Mouse (Mus musculus): Measurements from ENCODE around the gene Ino80d.

The Ino80d gene

DNA sequence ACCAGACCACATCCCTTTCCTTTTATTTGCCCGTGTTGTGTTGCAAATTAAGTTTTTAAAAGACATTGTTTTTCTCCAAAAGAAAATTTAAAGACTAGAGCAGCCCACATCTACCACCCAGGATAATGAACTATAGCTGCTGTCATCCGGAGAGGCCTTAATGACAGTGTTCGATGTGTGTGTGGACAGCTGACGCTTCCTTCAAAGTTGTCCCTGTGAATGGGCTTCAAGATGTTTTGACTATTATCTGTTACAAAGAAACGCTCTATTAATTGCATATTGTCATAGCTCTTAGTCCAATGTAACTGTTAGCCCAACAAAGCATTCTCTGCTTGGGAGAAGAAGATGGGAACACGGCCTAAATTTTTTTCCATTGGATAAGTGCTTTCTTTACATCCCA lies 200.0 kb downstream of the Ino80d start:
- no peak for DNase-seq (ENCODE audit: low read depth)

DNA sequence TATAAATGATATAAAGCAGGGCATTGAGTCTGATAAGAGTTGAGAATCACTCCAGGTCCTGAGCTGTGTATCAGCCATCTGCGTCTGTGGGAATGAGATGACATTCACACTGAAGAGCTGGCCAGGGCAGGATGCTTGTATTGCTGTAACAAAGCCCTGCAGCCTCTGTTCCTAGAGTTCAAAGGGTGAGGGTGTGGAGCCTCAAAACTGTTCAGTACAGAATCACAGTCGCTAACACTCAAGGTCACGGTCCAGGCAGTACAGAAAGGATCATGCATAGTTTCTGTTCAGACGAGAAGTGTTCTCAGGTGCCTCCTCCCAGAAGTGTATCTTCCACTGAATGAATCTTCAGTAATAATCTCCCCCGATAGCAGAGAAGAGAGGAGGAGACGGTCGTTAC lies 203.0 kb downstream of the Ino80d start:
- DNase-seq (ENCODE audit: low read depth) = no peak

DNA sequence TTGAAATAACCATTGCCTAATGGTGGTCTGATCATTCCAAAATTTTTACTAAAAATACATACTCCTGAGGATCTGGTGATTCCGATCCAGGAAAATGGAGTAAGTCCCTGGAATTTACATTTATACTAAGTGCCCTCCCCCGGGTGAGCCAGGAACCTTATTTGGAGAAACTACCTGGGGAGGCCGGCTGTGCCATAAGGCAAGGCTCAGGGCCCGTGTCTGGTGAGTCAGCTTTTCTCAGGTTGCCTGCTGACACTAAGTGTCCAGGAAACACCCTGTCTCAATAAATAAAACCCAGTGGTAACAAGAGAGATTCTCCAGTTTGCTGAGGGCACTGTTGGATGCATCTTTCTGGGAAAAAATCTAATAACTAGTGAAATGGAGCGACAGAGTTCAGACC lies 205.3 kb downstream of the Ino80d start:
- DNase-seq (ENCODE audit: low read depth) = no peak

DNA sequence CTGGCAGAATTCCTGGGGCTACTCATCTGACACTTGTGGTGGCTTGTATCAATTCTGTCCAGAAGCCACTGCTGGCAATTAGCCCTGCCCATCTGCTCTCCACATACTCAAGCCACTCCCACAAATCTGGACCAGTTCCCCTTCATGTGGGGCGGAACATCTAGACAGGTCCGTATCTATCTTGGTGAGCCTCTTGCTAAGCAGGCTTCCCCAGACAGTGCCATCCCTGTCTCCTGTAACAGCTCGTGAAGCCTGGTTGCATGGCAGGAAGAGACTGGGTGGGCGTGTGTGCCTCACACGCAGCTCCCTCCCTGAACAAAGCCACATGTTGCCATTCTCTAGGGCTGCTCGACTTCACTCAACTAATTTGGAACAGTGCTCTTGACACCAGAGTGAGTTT lies 206.0 kb downstream of the Ino80d start:
- DNase-seq (ENCODE audit: low read depth) = no peak
